ENCODE assay signal across 9 mouse cellular contexts in the genomic region with DNA sequence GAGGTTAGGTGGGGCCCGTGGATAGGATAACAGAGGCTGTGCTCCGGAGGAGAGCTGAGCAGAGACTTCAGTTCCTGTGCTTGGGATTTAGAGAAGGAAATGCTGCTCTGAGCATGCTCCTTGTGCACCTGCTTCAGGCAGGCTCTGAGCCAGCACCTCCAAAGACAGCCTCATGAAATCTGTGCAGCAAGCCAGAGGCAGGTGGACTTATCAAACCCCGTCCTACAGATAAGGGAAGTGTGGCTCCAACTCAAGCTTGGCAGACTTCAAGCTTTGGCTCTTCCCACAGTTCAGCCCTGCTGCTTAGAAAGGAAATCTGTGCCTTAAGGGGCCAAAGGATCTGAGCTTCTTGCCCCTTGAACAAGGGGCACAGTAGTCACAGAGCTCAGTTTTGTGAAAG. TPM values are rescaled to one million over a fixed set of nuclear protein-coding genes. Genes with fewer than 3 reads are reported as not detected.
DNase-seq lines count a peak whose midpoint lies in the region; ATAC-seq lines count a peak whose summit lies in the region.
"Had no signal": no experiment of that assay in that cellular context is flagged by ENCODE, and none has a peak within 500 bp of the region (broad histone marks: within the 10 kb centered on the region; RNA-seq: fewer than 3 reads in every experiment).

No protein-coding gene starts in this region.

- no peak overlapping the region for H3K9ac ChIP-seq in kidney, embryonic 15.5 days
- no peak overlapping the region for H3K9ac ChIP-seq in forebrain, embryonic 16.5 days (replicated peaks; ENCODE audit: low read depth, low read length)
- H3K9ac ChIP-seq in midbrain, embryonic 15.5 days = no peak overlapping the region

- peaks cover 77% of the 10 kb centered on the region for H3K4me1 ChIP-seq in kidney, embryonic 15.5 days
- H3K4me1 ChIP-seq in forebrain, embryonic 16.5 days (replicated peaks; ENCODE audit: control insufficient read depth, insufficient read depth, low read length) = peaks cover 65% of the 10 kb centered on the region
- H3K4me1 ChIP-seq in midbrain, embryonic 15.5 days = peaks cover 68% of the 10 kb centered on the region

- no peaks in the 10 kb centered on the region for H3K36me3 ChIP-seq in kidney, embryonic 15.5 days
- no peaks in the 10 kb centered on the region for H3K36me3 ChIP-seq in forebrain, embryonic 16.5 days (ENCODE audit: control insufficient read depth, insufficient read depth)
- no peaks in the 10 kb centered on the region for H3K36me3 ChIP-seq in midbrain, embryonic 15.5 days (replicated peaks)

- intact Hi-C loops in left cerebral cortex, postnatal 4 days (cut with DNase I) = no loop called here

- H3K9me3 ChIP-seq in kidney, embryonic 15.5 days (replicated peaks) = no peaks in the 10 kb centered on the region
- no peaks in the 10 kb centered on the region for H3K9me3 ChIP-seq in forebrain, embryonic 16.5 days (ENCODE audit: control insufficient read depth, low read length)
- no peaks in the 10 kb centered on the region for H3K9me3 ChIP-seq in midbrain, embryonic 15.5 days

- ATAC-seq in kidney, embryonic 15.5 days (replicated peaks; ENCODE audit: low FRiP score) = no peak
- ATAC-seq in forebrain, embryonic 16.5 days = no peak
- no peak for ATAC-seq in midbrain, embryonic 15.5 days (replicated peaks)

- no peak for DNase-seq in kidney, adult 8-10 months
- DNase-seq in cerebellum, adult 8-10 months = peak; percentile 45
- no peak for DNase-seq in adrenal gland, postnatal 4 days (ENCODE audit: low spot score in 2 of 2)
- no peak for DNase-seq in left cerebral cortex, postnatal 4 days
- no peak for DNase-seq in spleen, postnatal 14 days (ENCODE audit: low spot score in 2 of 2)
- DNase-seq: kidney, postnatal 25 days had no signal

- H3K27ac ChIP-seq in kidney, embryonic 15.5 days = peak overlapping the region; percentile 54
- peak overlapping the region; percentile 20 for H3K27ac ChIP-seq in forebrain, embryonic 16.5 days (ENCODE audit: low read length)
- peak overlapping the region; percentile 49 for H3K27ac ChIP-seq in midbrain, embryonic 15.5 days

- 36% methylated on average over 3 of the region's 3 CpGs for WGBS in kidney, embryonic 15.5 days
- 40% methylated on average over 3 of the region's 3 CpGs for WGBS in forebrain, embryonic 16.5 days
- 53% methylated on average over 3 of the region's 3 CpGs for WGBS in midbrain, embryonic 15.5 days

- no peak overlapping the region for H3K4me3 ChIP-seq in kidney, embryonic 15.5 days (replicated peaks)
- no peak overlapping the region for H3K4me3 ChIP-seq in forebrain, embryonic 16.5 days (replicated peaks; ENCODE audit: low read length)
- H3K4me3 ChIP-seq in midbrain, embryonic 15.5 days = no peak overlapping the region

- H3K27me3 ChIP-seq in kidney, embryonic 15.5 days = no peaks in the 10 kb centered on the region
- no peaks in the 10 kb centered on the region for H3K27me3 ChIP-seq in forebrain, embryonic 16.5 days (replicated peaks; ENCODE audit: control insufficient read depth, insufficient read depth, low read length)
- no peaks in the 10 kb centered on the region for H3K27me3 ChIP-seq in midbrain, embryonic 15.5 days (replicated peaks)

- no peak overlapping the region for H3K4me2 ChIP-seq in kidney, embryonic 15.5 days
- peak overlapping the region; percentile 42 for H3K4me2 ChIP-seq in forebrain, embryonic 16.5 days (ENCODE audit: low read length)
- H3K4me2 ChIP-seq in midbrain, embryonic 15.5 days = peak overlapping the region; percentile 74

RNA-seq across cellular contexts. Expression of a gene that starts 48.3 kb away (rescaled TPM):
- polyA plus RNA-seq in kidney, embryonic 15.5 days (2015; fragmentation: Nextera tagmentation; extraction: Ambion mirVana) = 305 and 466 TPM in 2 replicates
- polyA plus RNA-seq in forebrain, embryonic 16.5 days (2015; fragmentation: Nextera tagmentation; extraction: Ambion mirVana) = 36.5 and 41.4 TPM in 2 replicates
- 41.2 and 41.6 TPM in 2 replicates for polyA plus RNA-seq in midbrain, embryonic 15.5 days (2015; fragmentation: Nextera tagmentation; extraction: Ambion mirVana)
- 10 to 100 TPM; 82.3 to 84.4 TPM for total RNA-seq in adrenal gland, postnatal 4 days (2021)
- 10 to 100 TPM; 13.4 to 18.6 TPM for total RNA-seq in left cerebral cortex, postnatal 4 days (2021)
